Mouse (Mus musculus): ENCODE measurements at regions not wholly inside any gene's neighbourhood (a gene's known extent, or its start where the extent isn't known, plus 50 kb on each side); places are given as distances from the start of the nearest gene placed in this dataset.

DNA sequence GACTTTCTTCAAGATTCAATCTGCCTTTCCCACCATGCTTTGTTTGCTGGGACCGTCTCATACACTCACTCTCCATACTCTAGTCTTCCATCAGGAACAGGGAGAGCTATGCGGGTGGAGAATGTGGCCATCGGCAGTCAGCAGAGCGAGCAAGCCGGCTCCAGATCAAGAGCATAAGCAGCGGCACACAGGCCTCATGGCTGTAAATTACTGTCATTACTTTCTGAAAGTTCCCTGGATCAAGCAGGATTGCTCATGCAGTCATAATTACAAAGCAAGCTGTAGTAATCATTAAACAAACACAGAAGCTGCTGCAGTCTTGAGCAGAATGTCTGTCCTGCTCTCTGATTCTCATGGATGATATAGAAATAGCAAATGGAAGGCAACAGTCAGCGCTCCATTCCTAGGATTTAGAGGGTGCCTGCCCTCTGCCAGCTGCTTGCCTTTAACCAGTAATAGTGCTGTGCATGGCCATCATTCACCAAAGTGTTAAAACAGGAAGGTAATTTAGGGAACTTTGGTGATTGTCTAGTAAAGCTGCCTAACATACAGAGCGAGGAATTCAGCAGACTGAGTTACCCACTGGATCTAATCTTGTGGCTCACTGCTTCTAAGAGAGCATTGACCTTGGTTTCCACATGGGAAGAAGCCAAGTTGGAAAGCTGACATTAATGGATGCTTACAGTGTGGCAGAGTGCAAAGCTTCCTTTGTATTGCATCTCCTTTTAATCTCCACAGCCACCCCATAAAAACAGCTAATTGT, 298.2 kb downstream of the 1190002N15Rik start:
- DNase-seq, result no peak

DNA sequence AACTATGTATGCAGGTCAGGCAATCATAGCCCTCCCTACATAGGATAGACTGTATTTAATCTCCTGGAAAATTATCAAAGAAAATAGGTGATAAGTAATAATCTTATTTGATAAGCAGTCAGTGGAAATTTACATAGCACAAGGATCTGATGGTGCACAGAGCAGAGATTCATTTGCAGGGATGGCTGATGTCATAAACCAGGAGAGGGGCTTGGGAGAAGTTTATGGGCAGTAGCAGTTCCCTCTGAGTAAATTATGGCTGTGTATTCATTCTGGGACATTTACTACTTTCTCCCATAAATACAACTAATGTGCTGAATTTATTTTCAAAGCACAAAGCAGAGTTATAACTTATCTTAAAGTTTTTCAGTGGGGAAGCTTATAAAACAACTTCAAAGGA, 299.3 kb downstream of the 1190002N15Rik start:
- no peak for DNase-seq

DNA sequence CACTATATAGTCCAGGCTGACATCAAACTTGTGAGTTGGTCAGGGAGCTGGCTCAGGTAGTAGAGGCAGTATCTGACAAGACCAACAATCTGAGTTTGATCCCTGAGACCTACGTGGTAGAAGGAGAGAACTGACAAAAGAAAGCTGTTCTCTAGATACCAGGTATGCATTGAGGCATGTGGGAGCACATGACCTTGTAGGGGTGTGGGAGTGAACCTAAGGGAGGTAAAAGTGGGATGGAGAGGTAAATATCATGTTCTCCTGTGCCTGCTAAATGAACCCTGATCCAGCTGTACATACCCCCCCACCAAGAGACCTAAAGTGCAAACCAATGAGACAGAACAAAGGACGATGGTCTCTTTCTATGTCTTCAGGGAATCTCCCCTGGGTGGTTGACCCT, 308.3 kb downstream of the 1190002N15Rik start:
- DNase-seq, result no peak

- peak; percentile 35 for DNase-seq
Measured at GRCm38 (mm10) chr9:94219116-94219515, 318.8 kb downstream of the 1190002N15Rik start.

- no peak for DNase-seq
Measured at GRCm38 (mm10) chr9:94216414-94217279, 321.2 kb downstream of the 1190002N15Rik start.

- DNase-seq, result no peak
Measured at GRCm38 (mm10) chr9:94210467-94211249, 327.2 kb downstream of the 1190002N15Rik start.

DNA sequence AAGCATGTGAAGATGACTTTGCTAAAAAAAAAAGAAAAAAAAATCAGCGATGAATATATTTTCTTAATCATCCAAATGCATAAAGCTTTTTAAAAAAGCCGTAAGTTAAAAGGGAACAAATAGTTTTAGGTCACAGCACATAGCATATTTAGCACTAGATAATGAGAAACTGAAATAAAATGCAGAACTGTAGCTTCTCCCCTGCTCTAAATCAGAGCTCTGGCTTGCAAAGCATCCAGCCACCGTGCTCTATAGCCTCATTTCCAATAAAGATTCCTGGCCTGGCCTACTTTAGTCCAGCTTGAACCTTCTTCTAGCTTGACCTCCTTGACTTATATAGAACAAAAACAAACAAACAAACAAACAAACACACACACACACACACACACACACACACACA, 328.9 kb downstream of the 1190002N15Rik start:
- no peak for DNase-seq

- DNase-seq, result no peak
Measured at GRCm38 (mm10) chr9:94200892-94201291, 337.0 kb downstream of the 1190002N15Rik start.

GRCm38 (mm10) chr9:94199864-94200263, 338.0 kb downstream of the 1190002N15Rik start:
- DNase-seq, result no peak

- no peak for DNase-seq
Measured at GRCm38 (mm10) chr9:94191083-94191482, 346.8 kb downstream of the 1190002N15Rik start.

DNA sequence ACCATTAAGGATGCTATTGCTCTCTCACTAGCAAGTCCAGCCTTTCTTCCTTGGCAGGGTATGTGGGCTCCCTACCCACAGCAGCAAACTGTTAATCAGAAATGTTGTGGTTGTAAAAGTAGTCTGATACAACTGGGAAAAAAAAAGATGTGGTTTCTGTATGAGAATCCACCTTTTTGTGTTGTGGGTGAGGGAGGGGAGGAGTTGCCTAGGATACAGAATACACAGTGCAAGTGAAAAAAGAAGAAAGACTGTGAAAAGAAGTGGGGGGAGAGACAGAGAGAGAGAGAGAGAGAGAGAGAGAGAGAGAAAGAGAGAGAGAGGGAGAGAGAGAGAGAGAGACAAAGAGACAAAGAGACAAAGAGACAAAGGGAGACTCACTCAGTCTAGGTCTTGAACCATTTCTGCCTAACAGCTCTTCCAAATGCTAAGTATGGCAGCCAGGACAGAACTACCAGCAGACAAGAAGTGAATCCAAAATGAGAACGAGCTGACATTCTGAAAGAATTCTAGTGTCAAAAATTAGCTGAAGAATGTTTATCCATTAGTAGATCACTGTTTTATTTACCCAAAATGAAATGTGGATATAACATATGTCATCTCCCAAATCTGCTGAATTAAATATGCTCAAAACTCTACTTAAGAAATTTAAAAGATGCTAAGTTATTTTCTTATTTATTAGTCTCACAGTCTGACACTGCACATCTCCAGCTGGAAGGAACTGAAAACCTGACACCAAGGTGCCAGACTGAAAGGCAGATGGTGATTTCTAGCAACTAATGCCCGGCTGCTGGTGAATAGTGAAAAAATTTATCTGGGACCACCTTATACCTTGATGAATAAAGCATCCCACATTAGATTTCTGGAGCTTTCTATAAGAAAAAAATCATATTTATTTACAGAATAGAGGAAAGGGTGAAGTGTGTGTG, 347.7 kb downstream of the 1190002N15Rik start:
- no peak for DNase-seq

DNA sequence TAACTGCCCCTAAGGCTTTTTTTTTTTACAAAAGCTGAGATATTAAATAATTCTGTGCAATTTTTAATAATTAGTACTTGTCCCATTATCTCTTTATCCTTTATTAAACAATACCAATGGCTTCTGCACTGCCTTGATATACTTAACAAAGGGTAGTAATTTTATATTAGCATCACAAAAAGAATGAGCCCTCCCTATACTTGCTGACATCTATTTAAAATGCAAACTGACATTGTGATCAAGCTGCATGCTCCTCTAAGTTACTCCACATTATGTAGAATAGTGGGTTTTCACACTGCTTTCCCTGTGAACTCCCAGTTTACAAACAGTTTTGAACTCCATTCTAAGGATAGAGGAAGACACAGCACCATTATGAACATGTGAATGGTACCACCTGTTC, 349.8 kb downstream of the 1190002N15Rik start:
- no peak for DNase-seq

DNA sequence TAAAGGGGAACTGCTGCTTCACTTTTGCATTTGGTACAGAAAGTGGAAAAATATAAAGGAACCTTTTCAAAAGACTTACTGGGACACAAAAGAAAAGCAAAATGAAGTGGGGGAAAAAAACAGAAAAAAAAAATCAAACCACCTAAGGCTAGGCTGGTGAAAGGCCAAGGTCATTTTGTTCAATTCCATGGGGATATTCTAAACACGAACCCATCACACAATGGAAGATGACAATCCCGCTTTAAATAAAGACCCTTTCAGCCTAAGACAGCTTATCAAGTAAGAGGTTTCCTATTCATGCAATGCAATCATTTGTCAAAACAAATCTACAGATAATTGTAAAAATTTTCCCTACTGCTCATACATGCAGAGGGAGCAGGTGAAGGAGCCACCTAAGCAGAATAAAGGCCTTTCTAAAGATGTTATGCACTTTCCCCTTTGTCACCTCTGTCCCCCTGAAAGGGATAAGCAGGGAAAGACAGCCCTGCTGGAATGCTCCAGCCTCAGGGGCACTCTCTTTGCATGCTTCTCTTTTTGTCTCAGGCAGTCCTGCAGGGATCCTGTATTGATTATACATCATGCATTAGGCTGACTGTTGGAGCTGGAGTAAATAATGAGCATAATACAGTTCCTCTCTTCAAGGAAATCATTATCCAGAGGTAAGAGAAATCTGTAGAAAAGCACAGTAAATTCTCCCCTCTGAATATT, 367.8 kb downstream of the 1190002N15Rik start:
- DNase-seq, result no peak

DNA sequence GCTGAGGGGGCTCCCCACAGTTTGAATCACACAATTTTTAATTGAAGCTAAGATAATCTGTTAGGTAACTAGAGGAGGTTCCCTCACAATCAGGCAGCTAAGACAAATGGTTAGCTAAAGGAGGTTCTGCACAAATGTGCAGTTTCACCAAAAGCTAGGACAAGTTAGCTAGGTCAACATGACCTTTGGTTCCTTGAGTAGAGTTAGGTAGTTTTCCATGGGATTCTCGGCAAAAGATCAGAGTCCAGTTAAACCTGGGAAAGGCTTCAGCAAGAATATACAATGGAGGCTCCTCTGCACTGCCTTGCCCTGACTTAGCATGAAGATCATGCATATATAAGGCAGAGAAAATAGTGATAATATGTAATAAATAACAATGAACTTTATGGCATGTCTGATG, 374.2 kb downstream of the 1190002N15Rik start:
- no peak for DNase-seq

DNA sequence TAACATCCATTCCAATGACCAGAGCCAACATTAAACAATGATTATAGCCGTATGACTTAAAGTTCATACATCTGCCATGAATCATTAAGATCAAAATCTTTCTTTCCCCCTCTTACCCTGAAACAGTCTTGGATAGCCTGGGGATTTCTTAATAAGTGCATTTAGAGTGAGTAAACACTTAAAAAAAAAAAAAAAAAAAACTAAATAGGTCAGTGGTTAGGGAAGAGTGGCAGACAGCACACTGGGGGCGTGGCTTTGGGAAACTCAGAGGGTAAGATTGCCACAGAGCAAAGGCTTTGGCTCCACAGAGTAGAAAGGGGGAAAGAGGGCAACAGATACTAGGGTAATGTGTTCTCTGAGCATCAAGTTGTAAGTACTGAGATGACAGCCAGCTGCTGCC, 382.3 kb downstream of the 1190002N15Rik start:
- DNase-seq, result no peak

DNA sequence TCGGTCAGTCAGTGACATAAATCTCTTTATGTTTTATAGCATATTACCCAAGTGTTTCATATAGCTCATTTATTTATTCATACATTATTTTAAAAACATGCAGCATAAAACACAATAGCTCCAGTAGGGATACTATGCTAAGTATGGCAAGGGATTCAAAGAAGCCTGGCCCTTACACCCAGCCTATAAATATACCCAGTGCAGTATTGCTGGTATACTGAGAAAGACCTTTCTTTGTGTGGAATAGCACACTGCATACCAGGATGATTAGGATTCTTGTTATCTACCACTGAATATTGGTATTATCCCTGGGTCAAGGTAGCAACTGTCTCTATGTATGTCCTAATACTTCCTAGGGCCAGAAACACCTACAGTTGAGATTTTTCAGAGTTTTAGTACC, 389.4 kb downstream of the 1190002N15Rik start:
- no peak for DNase-seq

DNA sequence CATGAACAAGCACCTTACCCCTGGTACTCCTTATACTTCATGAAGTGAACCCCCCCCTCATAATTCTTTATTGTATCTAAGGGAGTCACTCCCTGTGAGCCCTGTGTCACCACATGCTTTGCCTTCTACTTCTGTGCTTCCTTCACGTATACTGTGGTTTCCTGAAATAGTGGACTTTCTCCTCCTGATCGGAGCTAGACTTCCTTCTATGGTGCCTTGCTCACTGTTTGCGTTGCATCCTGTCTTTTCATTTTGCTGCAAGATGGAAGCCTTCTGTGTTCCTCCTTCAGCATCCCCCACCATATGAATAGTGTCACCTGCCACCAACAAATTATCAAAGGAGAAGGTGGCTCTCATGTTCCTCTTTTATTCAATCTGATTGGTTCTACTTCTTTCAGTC, 391.1 kb downstream of the 1190002N15Rik start:
- DNase-seq, result no peak

DNA sequence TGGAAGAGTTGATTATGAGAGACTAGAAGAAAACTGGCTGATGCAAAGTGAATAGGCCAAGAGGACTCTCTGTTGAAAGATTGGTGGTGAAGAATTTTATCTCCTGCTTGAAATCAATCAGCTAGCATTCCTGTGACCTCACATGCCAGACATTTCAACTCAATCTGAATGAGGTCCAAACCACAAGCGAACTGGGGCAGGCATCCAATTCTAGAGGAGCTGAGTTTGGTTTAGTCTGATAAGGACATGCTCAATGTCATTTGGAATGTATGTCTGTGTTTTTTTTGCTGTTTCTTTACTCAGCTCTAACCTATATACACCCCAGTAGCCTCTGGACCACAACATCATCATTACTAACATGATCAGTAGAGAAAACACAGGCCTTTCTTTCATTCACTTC, 401.4 kb downstream of the 1190002N15Rik start:
- DNase-seq, result peak; percentile 10

DNA sequence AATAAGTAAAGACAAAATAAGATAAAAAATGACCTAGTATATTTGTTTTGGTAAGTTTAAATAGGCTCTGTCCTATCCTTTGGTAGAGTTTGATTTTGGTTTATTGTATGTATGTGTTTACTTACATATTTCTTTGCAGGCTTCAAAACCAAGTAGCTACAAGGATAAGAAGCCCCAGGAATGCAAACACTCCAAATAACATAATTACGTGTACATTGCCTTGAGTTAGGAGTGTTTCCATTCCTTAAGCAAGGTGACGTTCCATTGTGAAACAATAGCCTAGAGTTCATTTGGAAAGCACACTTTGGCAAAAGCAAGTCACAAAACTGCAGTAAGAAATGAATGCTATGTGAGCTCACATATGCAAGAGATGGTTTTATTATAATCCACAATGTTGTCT, 404.2 kb downstream of the 1190002N15Rik start:
- DNase-seq, result no peak

- no peak for DNase-seq
Measured at GRCm38 (mm10) chr9:94131367-94131766, 406.5 kb downstream of the 1190002N15Rik start.

GRCm38 (mm10) chr9:94116961-94117360, 420.9 kb downstream of the 1190002N15Rik start:
- DNase-seq, result peak; percentile 14

All from cerebellum, adult 9-10 months (tissue).